Mouse (Mus musculus) left cerebral cortex, postnatal 10 days (tissue): ENCODE data around the gene R3hcc1l. TPM values are rescaled to one million over a fixed set of nuclear protein-coding genes. Genes with fewer than 3 reads are reported as not detected.

Experiments used
- DNase-seq, 2 experiments: peaks; one replicate each; pipeline ENCODE4 v3.0.0; 2021 to 2022; ENCODE audit warnings: low spot score in 2 of 2, mixed read lengths in 1 of 2; ENCODE audit errors: extremely low spot score in 1 of 2
- intact Hi-C: fragments of 180-260 bp; cut with DNase I; formaldehyde crosslinking; loops from one replicate; pipeline ENCODE4 v1.15.1; 2025
- total RNA-seq, 2 experiments: library from RNA; stranded (reverse); gene quantifications; 2 replicates each; pipeline ENCODE4 v1.2.3; 2021

R3hcc1l gene
- total RNA-seq: 10 to 100 TPM; 12.7 to 17.7 TPM

DNA sequence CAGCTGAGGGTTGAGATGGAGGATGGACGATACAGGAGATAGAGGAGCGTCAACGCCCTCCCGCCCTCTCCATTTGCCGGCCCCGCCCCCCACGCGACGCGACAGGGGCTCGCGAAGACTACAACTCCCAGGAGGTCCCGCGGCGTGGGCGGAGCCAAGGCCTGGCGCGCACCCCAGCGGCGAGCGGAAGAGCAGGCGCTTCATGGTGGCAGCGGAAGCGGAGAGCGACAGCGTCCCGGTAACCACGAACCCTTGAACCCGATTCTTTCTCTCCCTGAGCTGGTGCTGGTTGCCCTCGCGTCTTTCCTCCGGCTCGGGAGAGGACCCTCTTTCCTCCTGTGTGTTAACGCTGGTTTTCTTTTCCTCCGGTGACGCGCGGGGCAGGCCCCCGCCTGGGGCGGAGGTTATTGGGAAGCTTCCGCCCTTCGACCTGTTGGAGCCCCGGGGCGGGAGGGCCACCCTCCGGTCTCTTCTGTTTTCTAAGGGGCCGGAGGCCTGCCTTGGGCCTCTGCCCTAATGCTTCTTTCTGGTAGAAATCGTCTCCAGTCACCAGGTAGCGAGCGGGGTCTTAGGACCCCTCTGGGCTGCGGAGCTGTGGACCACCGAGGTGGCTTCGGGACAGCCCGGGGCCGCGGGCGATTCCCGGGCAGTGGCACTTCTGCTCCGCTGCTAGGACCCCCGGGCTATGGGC is at the start of gene R3hcc1l:
R3hcc1l (plus strand) TSS at position 140 of the 691 bp plus-strand sequence.
- peak; percentile 92 to 99 for DNase-seq
- intact Hi-C loops: loop anchor here (5.0 kb wide), 1 partner anchor 86 kb away; the partner anchor contains the start of gene Crtac1

GRCm38 (mm10) chr19:42471571-42471970 is 47.0 kb upstream of the R3hcc1l start:
- intact Hi-C loops: no loop called here
- DNase-seq: no peak

DNA sequence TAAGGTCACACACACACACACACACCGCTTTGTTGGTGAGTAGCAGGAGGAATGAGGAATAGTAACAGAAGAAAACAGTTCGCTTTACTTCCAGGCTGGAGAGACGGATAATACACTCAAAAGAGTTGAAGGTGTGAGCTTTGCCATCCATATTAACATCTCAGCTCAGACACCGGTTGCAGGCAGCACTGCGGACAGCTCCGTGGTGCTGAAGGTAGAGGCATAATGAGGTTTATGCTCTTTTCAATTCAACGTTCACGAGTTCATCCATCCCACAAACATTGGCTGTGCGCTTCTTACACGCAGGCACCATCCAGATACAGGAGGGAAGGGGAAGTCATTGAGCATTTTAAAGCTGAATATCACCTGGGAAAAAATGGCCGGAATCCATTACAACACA is 45.7 kb upstream of the R3hcc1l start:
- no peak for DNase-seq
- intact Hi-C loops: no loop called here

DNA sequence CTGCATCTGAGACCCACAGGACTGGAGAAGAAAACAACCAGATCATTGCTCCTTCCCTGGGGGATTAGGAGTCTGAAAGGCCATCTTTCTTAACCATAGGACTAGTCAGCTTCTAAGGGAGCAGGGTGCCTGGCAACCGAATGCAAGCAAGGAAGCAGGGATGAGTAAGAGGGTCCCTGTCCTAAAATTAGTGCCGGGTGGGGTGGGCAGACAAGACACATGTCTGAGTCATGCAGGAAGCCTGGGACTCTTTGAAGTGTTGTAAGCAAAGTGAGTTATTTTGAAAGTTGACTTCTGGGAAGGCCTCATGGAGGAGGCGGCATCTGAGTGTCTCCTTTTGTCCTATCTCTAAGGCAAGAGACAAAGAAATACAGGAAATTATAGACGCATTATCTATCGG is 40.8 kb upstream of the R3hcc1l start:
- intact Hi-C loops: no loop called here

GRCm38 (mm10) chr19:42478303-42478702 is 40.3 kb upstream of the R3hcc1l start:
- intact Hi-C loops: no loop called here
- DNase-seq: no peak

More for the DNA sequence above, 40.8 kb upstream of the R3hcc1l start:
- no peak for DNase-seq

DNA sequence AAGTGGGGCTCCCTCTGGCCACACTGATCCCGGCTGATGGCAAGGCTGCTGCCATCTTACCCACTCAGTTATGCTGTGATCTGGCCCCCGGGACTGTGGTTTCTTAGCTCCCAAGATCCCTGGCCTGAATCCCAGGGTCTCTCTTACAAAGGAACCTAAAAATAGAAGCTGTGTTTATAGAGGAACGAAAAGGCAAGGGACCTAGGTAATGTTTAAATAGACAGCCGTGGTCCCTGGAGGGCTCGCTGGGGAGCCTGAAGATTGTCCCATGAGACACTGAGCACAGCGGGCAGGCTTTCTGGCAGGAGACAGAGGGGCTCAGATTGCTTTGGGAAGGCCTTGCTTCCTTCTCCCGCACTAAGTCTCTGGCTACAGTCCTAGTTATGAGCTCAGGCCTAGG is 33.1 kb upstream of the R3hcc1l start:
- intact Hi-C loops: no loop called here

DNA sequence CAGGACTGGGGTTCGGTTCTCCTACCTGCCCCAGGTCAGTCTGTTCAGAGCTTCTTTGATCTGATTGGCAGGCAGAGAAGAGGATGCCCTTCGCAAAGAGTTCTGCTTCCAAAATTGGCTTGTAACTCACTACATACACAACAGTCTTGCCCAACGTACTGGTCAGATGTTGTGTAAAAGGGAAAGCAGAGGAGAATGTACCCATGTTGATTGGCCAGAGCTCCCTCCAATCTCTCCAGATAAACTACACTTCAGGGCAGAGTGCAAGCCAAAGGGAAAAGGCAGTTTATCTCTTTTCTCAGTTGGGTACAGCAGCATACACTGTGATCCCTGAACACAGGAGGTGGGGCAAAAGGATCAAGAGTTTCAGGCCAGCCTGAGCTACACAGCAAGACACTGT is 31.3 kb upstream of the R3hcc1l start:
- DNase-seq: no peak
- intact Hi-C loops: no loop called here

More for the DNA sequence above, 33.1 kb upstream of the R3hcc1l start:
- no peak for DNase-seq

DNA sequence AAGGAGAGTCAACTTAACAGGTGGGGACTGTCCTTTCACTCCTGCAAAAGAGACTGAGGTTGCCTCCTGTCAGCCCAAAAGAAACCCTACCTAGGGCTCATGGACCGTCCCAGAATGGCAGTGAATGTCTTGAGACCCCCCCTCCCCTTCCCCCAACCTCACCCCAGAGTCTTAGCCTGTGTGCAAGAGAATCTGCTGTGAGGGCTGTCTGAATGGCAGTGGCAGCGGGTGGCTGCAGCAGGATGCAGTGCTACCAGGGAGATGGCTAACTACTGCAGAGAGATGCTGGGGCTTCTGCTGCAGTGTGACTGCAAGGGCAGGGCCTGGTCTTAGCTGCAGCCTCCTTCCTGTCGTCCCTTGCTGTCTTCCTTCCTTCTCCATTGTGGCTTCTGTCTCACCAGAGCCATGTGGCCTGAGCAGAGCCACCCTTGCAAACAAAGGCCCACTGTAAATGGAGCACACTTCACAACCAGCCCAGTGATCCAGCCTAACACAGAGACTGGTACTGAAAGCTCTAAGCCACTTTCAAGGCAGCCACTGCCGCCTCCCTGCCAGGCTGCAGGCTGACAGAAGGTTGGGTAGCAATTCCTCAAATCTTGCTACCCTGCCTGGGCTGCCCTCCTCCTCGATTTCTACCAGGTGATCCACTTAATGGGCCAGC is 25.2 kb upstream of the R3hcc1l start:
- intact Hi-C loops: no loop called here
- DNase-seq: no peak

DNA sequence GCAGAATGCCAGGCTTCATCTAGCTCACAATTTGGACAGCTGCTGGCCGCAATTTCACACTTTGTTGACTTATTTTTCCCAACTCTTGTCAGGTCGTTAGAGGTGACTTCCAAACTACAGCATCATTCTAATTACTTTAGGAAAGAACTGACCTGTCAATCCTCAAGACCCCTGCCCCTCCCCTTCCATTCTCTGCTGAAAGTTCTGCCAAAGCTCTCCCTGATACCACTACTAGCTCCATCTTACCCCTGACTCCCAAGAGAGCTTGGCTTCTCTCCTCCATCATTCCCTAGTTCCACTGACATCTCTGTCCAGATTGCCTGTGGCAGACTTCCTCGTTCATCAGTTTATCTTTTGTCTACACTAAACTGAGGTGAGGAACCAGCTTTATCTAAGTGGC is 14.4 kb upstream of the R3hcc1l start:
- intact Hi-C loops: no loop called here
- no peak for DNase-seq

- intact Hi-C loops: no loop called here
- DNase-seq: no peak
These were observed 8.9 kb upstream of the R3hcc1l start for GRCm38 (mm10) chr19:42509625-42510024.

- intact Hi-C loops: no loop called here
These were observed 8.0 kb upstream of the R3hcc1l start for GRCm38 (mm10) chr19:42510276-42511171.

DNA sequence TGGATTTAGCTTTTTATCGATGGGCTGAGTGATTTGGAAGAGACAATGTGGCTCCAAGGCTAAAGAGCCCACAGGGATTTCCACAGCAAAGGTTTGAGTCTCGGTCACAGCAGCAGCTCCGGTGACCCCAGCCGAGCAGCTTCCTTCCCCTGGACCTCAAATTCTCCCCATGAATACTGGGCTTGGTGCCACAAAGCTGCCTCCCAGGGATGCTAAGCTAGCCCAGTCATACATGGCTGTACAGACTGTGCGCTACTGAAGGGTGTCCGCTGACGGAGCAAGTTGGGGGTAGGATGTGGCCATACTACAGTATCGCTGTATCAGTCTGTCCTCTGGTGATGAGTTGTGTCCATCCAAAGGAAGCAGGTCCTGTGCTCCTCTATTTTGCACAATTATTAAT is 2.9 kb upstream of the R3hcc1l start:
- intact Hi-C loops: loop anchor here (5.0 kb wide), 1 partner anchor 83 kb away; the partner anchor contains the start of gene Crtac1
- no peak for DNase-seq

More at GRCm38 (mm10) chr19:42510276-42511171, 8.0 kb upstream of the R3hcc1l start:
- DNase-seq: no peak

GRCm38 (mm10) chr19:42516121-42516520 is 2.4 kb upstream of the R3hcc1l start:
- DNase-seq: no peak
- intact Hi-C loops: loop anchor here (5.0 kb wide), 1 partner anchor 84 kb away; the partner anchor contains the start of gene Crtac1

- intact Hi-C loops: loop anchor here (5.0 kb wide), 1 partner anchor 86 kb away; the partner anchor contains the start of gene Crtac1
- DNase-seq: no peak
These were observed 471 bp upstream of the R3hcc1l start for GRCm38 (mm10) chr19:42517957-42518619.

GRCm38 (mm10) chr19:42519760-42520159 is 1.2 kb downstream of the R3hcc1l start:
- intact Hi-C loops: loop anchor here (5.0 kb wide), 1 partner anchor 87 kb away; the partner anchor contains the start of gene Crtac1
- DNase-seq: no peak

- no peak for DNase-seq
- intact Hi-C loops: no loop called here
These were observed 6.1 kb downstream of the R3hcc1l start for GRCm38 (mm10) chr19:42524703-42525102.

DNA sequence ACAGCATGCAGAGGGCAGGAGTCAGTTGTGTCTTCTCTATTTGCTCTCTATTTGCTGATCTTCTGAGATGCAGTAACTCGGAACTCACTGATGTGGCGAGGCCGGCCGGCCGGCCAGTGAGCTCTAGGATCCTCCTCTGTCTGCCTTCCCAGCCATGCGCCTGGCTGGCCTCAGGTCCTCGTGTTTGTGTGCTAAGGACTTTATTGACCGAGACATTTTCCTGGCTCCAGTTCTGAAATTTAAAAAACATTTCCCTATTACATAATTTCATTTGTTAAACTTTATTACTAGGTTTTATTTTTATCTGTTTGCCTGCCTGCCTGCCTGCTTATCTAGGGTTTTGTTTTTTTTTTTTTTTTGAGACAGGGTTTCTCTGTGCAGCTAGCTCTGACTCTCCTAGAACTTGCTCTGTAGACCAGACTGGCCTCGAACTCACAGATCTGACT is 11.5 kb downstream of the R3hcc1l start:
- DNase-seq: no peak
- intact Hi-C loops: no loop called here

- intact Hi-C loops: no loop called here
These were observed 15.9 kb downstream of the R3hcc1l start for GRCm38 (mm10) chr19:42534427-42534826.

DNA sequence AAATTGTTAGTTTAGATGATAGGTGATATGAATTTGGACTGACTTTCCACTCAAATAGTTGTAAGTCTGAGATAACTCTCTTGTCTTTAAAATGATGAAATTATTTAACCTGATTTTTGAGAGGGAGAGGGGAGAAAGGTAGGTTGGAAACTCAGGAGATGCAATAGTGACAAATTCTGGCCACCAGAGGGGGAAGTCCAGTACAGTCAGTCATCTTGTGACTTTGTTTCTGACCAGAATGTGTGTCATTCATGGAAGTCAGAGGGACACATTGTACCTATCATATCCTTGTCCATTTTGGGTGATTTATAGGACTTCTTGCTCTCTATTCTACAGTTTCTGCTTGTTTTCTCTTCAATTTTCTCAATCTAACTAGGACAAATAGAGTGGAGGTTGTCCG is 19.0 kb downstream of the R3hcc1l start:
- DNase-seq: no peak
- intact Hi-C loops: no loop called here

More at GRCm38 (mm10) chr19:42534427-42534826, 15.9 kb downstream of the R3hcc1l start:
- no peak for DNase-seq
